Mouse (Mus musculus): ENCODE measurements around the gene Cldn10. TPM values are rescaled to one million over a fixed set of nuclear protein-coding genes. Genes with fewer than 3 reads are reported as not detected.
A peak's percentile ranks its signal among the peaks of the same experiment; 100 is the strongest.

The Cldn10 gene
- polyA plus RNA-seq, 1 experiment = 0.16 TPM

- H3K4me3 ChIP-seq (ENCODE audit: control insufficient read depth, low read depth, low read length) = no peak overlapping the region
- TF ChIP-seq CTCF (IDR thresholded peaks at IDR 0.05; ENCODE audit: control insufficient read depth, insufficient read depth, insufficient replicate concordance, low read depth, low read length) (peak; percentile 100), POLR2A (IDR thresholded peaks at IDR 0.05; ENCODE audit: control insufficient read depth, low read depth, low read length) (no peak)
- no peaks in the 10 kb centered on the region for H3K27me3 ChIP-seq (ENCODE audit: control insufficient read depth, insufficient read depth, low read length)
- H3K27ac ChIP-seq (ENCODE audit: control insufficient read depth, insufficient read depth, low read depth, low read length) = no peak overlapping the region
- no peaks in the 10 kb centered on the region for H3K36me3 ChIP-seq (ENCODE audit: control insufficient read depth, insufficient read depth, low read length)
- no peaks in the 10 kb centered on the region for H3K4me1 ChIP-seq (ENCODE audit: control insufficient read depth, insufficient read depth, low read length)
Observed at GRCm38 (mm10) chr14:118767673-118768353, 19.9 kb upstream of the Cldn10 start.

- no peaks in the 10 kb centered on the region for H3K4me1 ChIP-seq (ENCODE audit: control insufficient read depth, insufficient read depth, low read length)
- H3K36me3 ChIP-seq (ENCODE audit: control insufficient read depth, insufficient read depth, low read length) = no peaks in the 10 kb centered on the region
- no peaks in the 10 kb centered on the region for H3K27me3 ChIP-seq (ENCODE audit: control insufficient read depth, insufficient read depth, low read length)
- no peak overlapping the region for H3K27ac ChIP-seq (ENCODE audit: control insufficient read depth, insufficient read depth, low read depth, low read length)
- TF ChIP-seq CTCF (IDR thresholded peaks at IDR 0.05; ENCODE audit: control insufficient read depth, insufficient read depth, insufficient replicate concordance, low read depth, low read length) (no peak), POLR2A (IDR thresholded peaks at IDR 0.05; ENCODE audit: control insufficient read depth, low read depth, low read length) (no peak)
- no peak overlapping the region for H3K4me3 ChIP-seq (ENCODE audit: control insufficient read depth, low read depth, low read length)
Observed at GRCm38 (mm10) chr14:118768354-118768713, 19.4 kb upstream of the Cldn10 start.

GRCm38 (mm10) chr14:118773668-118774067 is 14.0 kb upstream of the Cldn10 start:
- Histone ChIP-seq H3K27me3 (ENCODE audit: control insufficient read depth, insufficient read depth, low read length) (no peaks in the 10 kb centered on the region), H3K4me3 (ENCODE audit: control insufficient read depth, low read depth, low read length) (no peak overlapping the region), H3K4me1 (ENCODE audit: control insufficient read depth, insufficient read depth, low read length) (no peaks in the 10 kb centered on the region), H3K36me3 (ENCODE audit: control insufficient read depth, insufficient read depth, low read length) (no peaks in the 10 kb centered on the region), H3K27ac (ENCODE audit: control insufficient read depth, insufficient read depth, low read depth, low read length) (no peak overlapping the region)
- no peak for TF ChIP-seq POLR2A (IDR thresholded peaks at IDR 0.05; ENCODE audit: control insufficient read depth, low read depth, low read length)
- TF ChIP-seq CTCF (IDR thresholded peaks at IDR 0.05; ENCODE audit: control insufficient read depth, insufficient read depth, insufficient replicate concordance, low read depth, low read length) = no peak

- Histone ChIP-seq H3K27ac (ENCODE audit: control insufficient read depth, insufficient read depth, low read depth, low read length) (no peak overlapping the region), H3K36me3 (ENCODE audit: control insufficient read depth, insufficient read depth, low read length) (no peaks in the 10 kb centered on the region), H3K27me3 (ENCODE audit: control insufficient read depth, insufficient read depth, low read length) (no peaks in the 10 kb centered on the region), H3K4me1 (ENCODE audit: control insufficient read depth, insufficient read depth, low read length) (no peaks in the 10 kb centered on the region), H3K4me3 (ENCODE audit: control insufficient read depth, low read depth, low read length) (no peak overlapping the region)
- no peak for TF ChIP-seq POLR2A (IDR thresholded peaks at IDR 0.05; ENCODE audit: control insufficient read depth, low read depth, low read length)
- peak; percentile 40; the same call in 1 of the 2 replicates for TF ChIP-seq CTCF (IDR thresholded peaks at IDR 0.05; ENCODE audit: control insufficient read depth, insufficient read depth, insufficient replicate concordance, low read depth, low read length)
Observed at GRCm38 (mm10) chr14:118774507-118775428, 12.9 kb upstream of the Cldn10 start.

- Histone ChIP-seq H3K36me3 (ENCODE audit: control insufficient read depth, insufficient read depth, low read length) (no peaks in the 10 kb centered on the region), H3K4me1 (ENCODE audit: control insufficient read depth, insufficient read depth, low read length) (no peaks in the 10 kb centered on the region), H3K4me3 (ENCODE audit: control insufficient read depth, low read depth, low read length) (no peak overlapping the region), H3K27me3 (ENCODE audit: control insufficient read depth, insufficient read depth, low read length) (no peaks in the 10 kb centered on the region), H3K27ac (ENCODE audit: control insufficient read depth, insufficient read depth, low read depth, low read length) (no peak overlapping the region)
- TF ChIP-seq POLR2A (IDR thresholded peaks at IDR 0.05; ENCODE audit: control insufficient read depth, low read depth, low read length) (no peak), CTCF (IDR thresholded peaks at IDR 0.05; ENCODE audit: control insufficient read depth, insufficient read depth, insufficient replicate concordance, low read depth, low read length) (no peak)
Observed at GRCm38 (mm10) chr14:118775554-118775953, 12.2 kb upstream of the Cldn10 start.

GRCm38 (mm10) chr14:118776372-118776771 is 11.3 kb upstream of the Cldn10 start:
- Histone ChIP-seq H3K4me1 (ENCODE audit: control insufficient read depth, insufficient read depth, low read length) (no peaks in the 10 kb centered on the region), H3K27me3 (ENCODE audit: control insufficient read depth, insufficient read depth, low read length) (no peaks in the 10 kb centered on the region), H3K27ac (ENCODE audit: control insufficient read depth, insufficient read depth, low read depth, low read length) (no peak overlapping the region), H3K36me3 (ENCODE audit: control insufficient read depth, insufficient read depth, low read length) (no peaks in the 10 kb centered on the region), H3K4me3 (ENCODE audit: control insufficient read depth, low read depth, low read length) (no peak overlapping the region)
- TF ChIP-seq CTCF (IDR thresholded peaks at IDR 0.05; ENCODE audit: control insufficient read depth, insufficient read depth, insufficient replicate concordance, low read depth, low read length) (no peak), POLR2A (IDR thresholded peaks at IDR 0.05; ENCODE audit: control insufficient read depth, low read depth, low read length) (no peak)

GRCm38 (mm10) chr14:118777478-118777877 is 10.2 kb upstream of the Cldn10 start:
- no peak overlapping the region for H3K4me3 ChIP-seq (ENCODE audit: control insufficient read depth, low read depth, low read length)
- TF ChIP-seq POLR2A (IDR thresholded peaks at IDR 0.05; ENCODE audit: control insufficient read depth, low read depth, low read length) (no peak), CTCF (IDR thresholded peaks at IDR 0.05; ENCODE audit: control insufficient read depth, insufficient read depth, insufficient replicate concordance, low read depth, low read length) (no peak)
- H3K4me1 ChIP-seq (ENCODE audit: control insufficient read depth, insufficient read depth, low read length) = no peaks in the 10 kb centered on the region

More at GRCm38 (mm10) chr14:118777478-118777877, 10.2 kb upstream of the Cldn10 start:
- Histone ChIP-seq H3K36me3 (ENCODE audit: control insufficient read depth, insufficient read depth, low read length) (no peaks in the 10 kb centered on the region), H3K27ac (ENCODE audit: control insufficient read depth, insufficient read depth, low read depth, low read length) (no peak overlapping the region), H3K27me3 (ENCODE audit: control insufficient read depth, insufficient read depth, low read length) (no peaks in the 10 kb centered on the region)
